Mouse (Mus musculus): ENCODE measurements around the gene Atl3. TPM values are rescaled to one million over a fixed set of nuclear protein-coding genes. Genes with fewer than 3 reads are reported as not detected.

Atl3 gene
- total RNA-seq, 2 experiments from 2014 or later = 84.3 to 121 TPM

GRCm38 (mm10) chr19:7558675-7559074 lies 64.8 kb downstream of the Atl3 start:
- DNase-seq (ENCODE audit: low spot score in 2 of 2) = no peak

- DNase-seq (ENCODE audit: low spot score in 2 of 2) = no peak
These were observed 66.1 kb downstream of the Atl3 start for GRCm38 (mm10) chr19:7559986-7560385.

- DNase-seq (ENCODE audit: low spot score in 2 of 2) = no peak
These were observed 67.6 kb downstream of the Atl3 start for GRCm38 (mm10) chr19:7561456-7561855.

- no peak for DNase-seq (ENCODE audit: low spot score in 2 of 2)
These were observed 68.8 kb downstream of the Atl3 start for GRCm38 (mm10) chr19:7562601-7563129.

- no peak for DNase-seq (ENCODE audit: low spot score in 2 of 2)
These were observed 69.8 kb downstream of the Atl3 start for GRCm38 (mm10) chr19:7563676-7564075.

GRCm38 (mm10) chr19:7564457-7564856 lies 70.6 kb downstream of the Atl3 start:
- no peak for DNase-seq (ENCODE audit: low spot score in 2 of 2)

GRCm38 (mm10) chr19:7566826-7567225 lies 73.0 kb downstream of the Atl3 start:
- no peak for DNase-seq (ENCODE audit: low spot score in 2 of 2)

GRCm38 (mm10) chr19:7568364-7568763 lies 74.5 kb downstream of the Atl3 start:
- no peak for DNase-seq (ENCODE audit: low spot score in 2 of 2)

- no peak for DNase-seq (ENCODE audit: low spot score in 2 of 2)
These were observed 75.8 kb downstream of the Atl3 start for GRCm38 (mm10) chr19:7569650-7570049.

- no peak for DNase-seq (ENCODE audit: low spot score in 2 of 2)
These were observed 82.3 kb downstream of the Atl3 start for GRCm38 (mm10) chr19:7576180-7576579.

- DNase-seq (ENCODE audit: low spot score in 2 of 2) = no peak
These were observed 83.9 kb downstream of the Atl3 start for GRCm38 (mm10) chr19:7577710-7578109.

- no peak for DNase-seq (ENCODE audit: low spot score in 2 of 2)
These were observed 87.2 kb downstream of the Atl3 start for GRCm38 (mm10) chr19:7581042-7581441.

- DNase-seq (ENCODE audit: low spot score in 2 of 2) = no peak
These were observed 89.3 kb downstream of the Atl3 start for GRCm38 (mm10) chr19:7583101-7583500.

GRCm38 (mm10) chr19:7583599-7583998 lies 89.8 kb downstream of the Atl3 start:
- DNase-seq (ENCODE audit: low spot score in 2 of 2) = no peak

GRCm38 (mm10) chr19:7585279-7585678 lies 91.4 kb downstream of the Atl3 start:
- DNase-seq (ENCODE audit: low spot score in 2 of 2) = peak in 1 of 2 experiments; percentile 16

- no peak for DNase-seq (ENCODE audit: low spot score in 2 of 2)
These were observed 91.9 kb downstream of the Atl3 start for GRCm38 (mm10) chr19:7585764-7586163.

Other genes with a start within 250 kb of the Atl3 start
- gene Rcor2, start 226.7 kb upstream of the Atl3 start, total RNA-seq (2021) = 1 to 10 TPM; 1.5 to 2.5 TPM
- gene Mark2, start 152.2 kb upstream of the Atl3 start, total RNA-seq (2021) = 10 to 100 TPM; 63.5 to 64.0 TPM
- 10 to 100 TPM; 19.9 to 22.7 TPM for gene Spindoc, start 111.0 kb upstream of the Atl3 start, total RNA-seq (2021)
- gene 2700081O15Rik, start 76.4 kb upstream of the Atl3 start, total RNA-seq (2021) = 10 to 100 TPM; 17.1 to 20.0 TPM
- 100 to 1,000 TPM; 137 to 151 TPM for gene Rtn3, start 10.8 kb upstream of the Atl3 start, total RNA-seq (2021)
- gene Pla2g16, start 63.4 kb downstream of the Atl3 start, total RNA-seq (2021) = 100 to 1,000 TPM in 1 of 2 experiments, 10 to 100 TPM in 1; 60.4 to 132 TPM
- 10 to 100 TPM; 18.9 to 67.5 TPM for gene Lgals12, start 113.2 kb downstream of the Atl3 start, total RNA-seq (2021)
- under 1 TPM; 0.30 to 0.77 TPM for gene Hrasls5, start 118.5 kb downstream of the Atl3 start, total RNA-seq (2021)
- not detected for gene Slc22a19, start 217.3 kb downstream of the Atl3 start, total RNA-seq (2021)